Mouse (Mus musculus) heart, adult 9 months (tissue): ENCODE data around the gene Cars2.
"Not testable (repeated sequence)": the region's sequence is repeated elsewhere in the genome, so short reads cannot be mapped to it uniquely, and the experiment has no call there.

Source experiments
- DNase-seq, 2 experiments: peaks; one replicate each; pipeline ENCODE4 v3.0.0; 2022; ENCODE audit warnings: low spot score in 2 of 2

The Cars2 gene

GRCm38 (mm10) chr8:11550281-11550948, at the start of gene Cars2:
Cars2 (minus strand) TSS chr8:11550783.
- DNase-seq, result peak; percentile 92 to 94

- no peak for DNase-seq
Observed at GRCm38 (mm10) chr8:11593222-11593884, 42.8 kb upstream of the Cars2 start.

GRCm38 (mm10) chr8:11592296-11592695, 41.7 kb upstream of the Cars2 start:
- no peak for DNase-seq

GRCm38 (mm10) chr8:11591837-11592236, 41.3 kb upstream of the Cars2 start:
- no peak for DNase-seq

- DNase-seq, result no peak
Observed at GRCm38 (mm10) chr8:11586374-11586745, 35.8 kb upstream of the Cars2 start.

GRCm38 (mm10) chr8:11585513-11586373, 35.2 kb upstream of the Cars2 start:
- DNase-seq, result no peak

GRCm38 (mm10) chr8:11575604-11576384, 25.2 kb upstream of the Cars2 start:
- DNase-seq, result peak; percentile 19 to 30

- no peak for DNase-seq
Observed at GRCm38 (mm10) chr8:11574911-11575603, 24.5 kb upstream of the Cars2 start.

- no peak for DNase-seq
Observed at GRCm38 (mm10) chr8:11572428-11572827, 21.8 kb upstream of the Cars2 start.

GRCm38 (mm10) chr8:11571950-11572349, 21.4 kb upstream of the Cars2 start:
- no peak for DNase-seq

- DNase-seq, result no peak
Observed at GRCm38 (mm10) chr8:11570742-11571141, 20.2 kb upstream of the Cars2 start.

- no peak for DNase-seq
Observed at GRCm38 (mm10) chr8:11569260-11570097, 18.9 kb upstream of the Cars2 start.

GRCm38 (mm10) chr8:11568193-11568592, 17.6 kb upstream of the Cars2 start:
- DNase-seq, result not testable (repeated sequence)

GRCm38 (mm10) chr8:11564721-11565120, 14.1 kb upstream of the Cars2 start:
- DNase-seq, result no peak

- no peak for DNase-seq
Observed at GRCm38 (mm10) chr8:11564236-11564635, 13.7 kb upstream of the Cars2 start.

GRCm38 (mm10) chr8:11560220-11560619, 9.6 kb upstream of the Cars2 start:
- DNase-seq, result no peak

GRCm38 (mm10) chr8:11559511-11559910, 8.9 kb upstream of the Cars2 start:
- DNase-seq, result no peak

- DNase-seq, result peak; percentile 99
Observed at GRCm38 (mm10) chr8:11557768-11558629, 7.4 kb upstream of the Cars2 start.

- no peak for DNase-seq
Observed at GRCm38 (mm10) chr8:11557424-11557767, 6.8 kb upstream of the Cars2 start.
